Mouse (Mus musculus) neural tube, embryonic 12.5 days (tissue): Measurements from ENCODE around the gene Nrxn3. TPM values are rescaled to one million over a fixed set of nuclear protein-coding genes. Genes with fewer than 3 reads are reported as not detected.

Experiments
- ATAC-seq: fragments of 200-750 bp; cut with Nextera tagmentation; 2 replicates; pipeline ENCODE4 v1.8.0; 2017; ENCODE audit warnings: low read depth, mild to moderate bottlenecking, moderate TSS enrichment, moderate library complexity; ENCODE audit not compliant: low FRiP score
- H3K27ac ChIP-seq: fragments of 300-500 bp; sonication (generic); 2 replicates; pipeline ENCODE4 v1.5.1; 2016
- H3K27me3 ChIP-seq: fragments of 300-500 bp; sonication (generic); replicated peaks from 2 replicates; pipeline ENCODE4 v1.6.1; 2016; ENCODE audit warnings: mild to moderate bottlenecking
- H3K36me3 ChIP-seq: fragments of 300-500 bp; sonication (generic); 2 replicates; pipeline ENCODE4 v1.6.1; 2016; ENCODE audit warnings: mild to moderate bottlenecking
- H3K4me1 ChIP-seq: fragments of 300-500 bp; sonication (generic); 2 replicates; pipeline ENCODE4 v1.6.1; 2016
- H3K4me2 ChIP-seq: fragments of 300-500 bp; sonication (generic); replicated peaks from 2 replicates; pipeline ENCODE4 v1.6.1; 2016; ENCODE audit warnings: mild to moderate bottlenecking
- H3K4me3 ChIP-seq: fragments of 300-500 bp; sonication (generic); 2 replicates; pipeline ENCODE4 v1.5.1; 2016
- H3K9ac ChIP-seq: fragments of 300-500 bp; sonication (generic); 2 replicates; pipeline ENCODE4 v1.6.1; 2016; ENCODE audit warnings: mild to moderate bottlenecking
- H3K9me3 ChIP-seq: fragments of 300-500 bp; sonication (generic); 2 replicates; pipeline ENCODE4 v1.6.1; 2016; ENCODE audit warnings: mild to moderate bottlenecking
- WGBS: fragments of 180-500 bp; shearing (Covaris S2); methylation state at CpG from one replicate; pipeline ENCODE4 v1.1.7; 2016; 5-methylcytosine and 5-hydroxymethylcytosine counted together
- polyA plus RNA-seq: library from polyadenylated mRNA; unstranded; fragments of >200 nt; fragmentation: Nextera tagmentation; extraction: Ambion mirVana; gene quantifications from 2 replicates; pipeline ENCODE4 v1.2.1, GENCODE M21; 2016

The Nrxn3 gene
- polyA plus RNA-seq, 1 experiment from 2014 or later: 57.5 TPM

GRCm38 (mm10) chr12:88818622-88819334, 96.1 kb downstream of the Nrxn3 start:
- 67% methylated on average over 4 of the region's 4 CpGs for WGBS
- peaks cover 5% of the 10 kb centered on the region for H3K4me1 ChIP-seq
- ATAC-seq: 0 out of 2 replicates have a peak, but pooled peaks have one; percentile 44
- H3K27ac ChIP-seq: no peak overlapping the region
- H3K4me3 ChIP-seq: no peak overlapping the region
- H3K27me3 ChIP-seq: no peaks in the 10 kb centered on the region
- no peaks in the 10 kb centered on the region for H3K36me3 ChIP-seq
- H3K4me2 ChIP-seq: no peak overlapping the region
- H3K9ac ChIP-seq: no peak overlapping the region
- no peaks in the 10 kb centered on the region for H3K9me3 ChIP-seq

DNA sequence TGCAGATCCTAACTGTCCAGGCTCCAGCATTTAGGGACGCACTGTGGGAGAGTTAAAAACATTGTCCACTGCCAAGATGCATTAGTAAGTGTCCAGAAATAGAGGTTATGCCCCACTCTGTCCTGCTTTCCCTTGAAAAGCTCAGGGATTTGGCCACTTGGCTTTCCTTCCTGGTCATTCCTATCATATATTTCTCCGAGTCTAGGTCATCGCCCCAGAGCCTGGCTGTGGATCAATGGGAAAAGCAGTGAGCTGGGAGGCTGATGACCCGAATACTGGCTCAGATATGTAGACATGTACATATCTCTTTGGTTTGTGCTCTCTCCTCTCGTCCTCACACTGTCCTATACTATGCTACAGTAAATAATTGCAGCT, 96.6 kb downstream of the Nrxn3 start:
- Histone ChIP-seq H3K4me2 (no peak overlapping the region), H3K9ac (no peak overlapping the region), H3K27ac (no peak overlapping the region), H3K9me3 (no peaks in the 10 kb centered on the region), H3K4me3 (no peak overlapping the region), H3K36me3 (no peaks in the 10 kb centered on the region), H3K4me1 (peaks cover 5% of the 10 kb centered on the region), H3K27me3 (no peaks in the 10 kb centered on the region)
- no peak for ATAC-seq
- WGBS: 78% methylated on average over 5 of the region's 5 CpGs

GRCm38 (mm10) chr12:88820131-88820530, 97.5 kb downstream of the Nrxn3 start:
- no peaks in the 10 kb centered on the region for H3K27me3 ChIP-seq
- H3K4me3 ChIP-seq: no peak overlapping the region
- no peak for ATAC-seq
- no peaks in the 10 kb centered on the region for H3K9me3 ChIP-seq
- no peak overlapping the region for H3K4me2 ChIP-seq
- no peaks in the 10 kb centered on the region for H3K36me3 ChIP-seq
- 20% methylated on average over 3 of the region's 3 CpGs for WGBS
- no peak overlapping the region for H3K27ac ChIP-seq
- H3K9ac ChIP-seq: no peak overlapping the region
- H3K4me1 ChIP-seq: peaks cover 5% of the 10 kb centered on the region

DNA sequence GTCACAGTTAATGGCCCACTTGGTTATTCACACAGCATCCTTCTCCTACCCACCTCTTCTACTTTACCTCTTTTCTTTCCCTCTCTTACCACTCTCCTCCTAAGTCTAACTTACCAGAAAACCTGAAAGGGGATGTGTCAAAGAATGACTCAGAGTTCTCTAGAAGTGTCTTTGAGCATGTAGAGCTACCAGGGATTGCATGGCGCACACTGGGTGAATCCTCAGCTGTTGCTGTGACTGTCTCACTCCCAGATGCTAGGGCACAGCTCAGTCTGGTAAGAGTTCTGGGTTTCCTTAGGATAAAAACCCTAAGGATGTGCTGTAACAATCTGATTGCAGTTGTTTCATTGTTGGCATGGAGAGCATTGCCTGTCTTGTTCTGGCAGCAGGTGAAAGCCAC, 108.2 kb downstream of the Nrxn3 start:
- Histone ChIP-seq H3K9me3 (no peaks in the 10 kb centered on the region), H3K4me3 (no peak overlapping the region), H3K4me2 (no peak overlapping the region), H3K9ac (no peak overlapping the region), H3K27ac (no peak overlapping the region), H3K27me3 (no peaks in the 10 kb centered on the region), H3K36me3 (no peaks in the 10 kb centered on the region), H3K4me1 (peaks cover 4% of the 10 kb centered on the region)
- 92% methylated on average over 1 of the region's 1 CpGs for WGBS
- no peak for ATAC-seq

DNA sequence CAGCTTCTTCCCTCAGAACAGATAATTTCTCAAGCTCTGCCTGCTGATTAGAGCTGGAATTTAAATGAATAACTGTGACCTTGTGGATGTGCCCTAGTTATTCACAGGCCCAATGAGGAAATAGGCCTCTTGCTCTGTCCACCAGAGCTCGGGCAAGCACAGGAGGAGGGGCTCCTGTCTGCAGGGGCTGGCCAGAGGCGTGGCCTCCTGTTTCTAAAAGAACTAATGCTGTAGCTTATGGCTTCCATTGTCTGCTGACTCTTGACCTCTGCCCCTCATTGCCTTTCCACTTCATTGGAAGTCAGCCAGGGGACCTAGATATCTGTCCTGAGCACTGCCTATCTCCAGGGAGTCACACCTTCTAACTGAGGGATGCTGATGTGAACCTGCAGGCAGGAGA, 113.1 kb downstream of the Nrxn3 start:
- ATAC-seq: no peak
- peaks cover 6% of the 10 kb centered on the region for H3K4me1 ChIP-seq
- H3K27ac ChIP-seq: no peak overlapping the region
- no peaks in the 10 kb centered on the region for H3K27me3 ChIP-seq
- H3K4me2 ChIP-seq: no peak overlapping the region
- no peak overlapping the region for H3K9ac ChIP-seq
- no peaks in the 10 kb centered on the region for H3K36me3 ChIP-seq
- H3K9me3 ChIP-seq: no peaks in the 10 kb centered on the region
- WGBS: 15% methylated on average over 2 of the region's 2 CpGs
- H3K4me3 ChIP-seq: no peak overlapping the region

- 94% methylated on average over 7 of the region's 7 CpGs for WGBS
- H3K4me2 ChIP-seq: no peak overlapping the region
Observed at GRCm38 (mm10) chr12:88839724-88840123, 117.0 kb downstream of the Nrxn3 start.

DNA sequence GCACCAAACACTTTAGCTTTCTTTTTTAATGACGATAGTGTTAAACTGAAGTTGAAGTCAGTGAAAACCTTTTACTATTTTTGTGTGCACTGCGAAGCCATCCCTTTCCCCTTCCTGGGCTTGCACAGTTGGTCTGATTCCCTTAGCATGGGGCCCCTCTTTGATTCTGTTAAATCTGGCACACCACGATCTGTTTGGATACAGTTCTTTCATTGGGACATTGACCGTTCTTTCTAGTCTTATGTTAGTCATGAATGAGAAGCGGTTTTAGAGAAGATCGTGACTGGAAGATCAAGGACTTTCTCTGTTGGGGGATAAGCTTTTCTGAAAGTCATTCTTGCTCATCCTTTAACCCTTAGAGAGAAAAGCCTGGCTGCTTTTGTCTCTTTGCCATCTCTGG, 118.7 kb downstream of the Nrxn3 start:
- H3K9ac ChIP-seq: no peak overlapping the region
- no peak overlapping the region for H3K27ac ChIP-seq
- no peaks in the 10 kb centered on the region for H3K36me3 ChIP-seq
- H3K4me3 ChIP-seq: no peak overlapping the region
- no peaks in the 10 kb centered on the region for H3K27me3 ChIP-seq
- no peaks in the 10 kb centered on the region for H3K4me1 ChIP-seq
- 85% methylated on average over 6 of the region's 6 CpGs for WGBS
- H3K4me2 ChIP-seq: no peak overlapping the region
- no peaks in the 10 kb centered on the region for H3K9me3 ChIP-seq
- ATAC-seq: no peak

More at GRCm38 (mm10) chr12:88839724-88840123, 117.0 kb downstream of the Nrxn3 start:
- Histone ChIP-seq H3K9ac (no peak overlapping the region), H3K27ac (no peak overlapping the region), H3K4me3 (no peak overlapping the region), H3K27me3 (no peaks in the 10 kb centered on the region), H3K36me3 (no peaks in the 10 kb centered on the region), H3K4me1 (peaks cover 6% of the 10 kb centered on the region), H3K9me3 (no peaks in the 10 kb centered on the region)
- ATAC-seq: no peak

DNA sequence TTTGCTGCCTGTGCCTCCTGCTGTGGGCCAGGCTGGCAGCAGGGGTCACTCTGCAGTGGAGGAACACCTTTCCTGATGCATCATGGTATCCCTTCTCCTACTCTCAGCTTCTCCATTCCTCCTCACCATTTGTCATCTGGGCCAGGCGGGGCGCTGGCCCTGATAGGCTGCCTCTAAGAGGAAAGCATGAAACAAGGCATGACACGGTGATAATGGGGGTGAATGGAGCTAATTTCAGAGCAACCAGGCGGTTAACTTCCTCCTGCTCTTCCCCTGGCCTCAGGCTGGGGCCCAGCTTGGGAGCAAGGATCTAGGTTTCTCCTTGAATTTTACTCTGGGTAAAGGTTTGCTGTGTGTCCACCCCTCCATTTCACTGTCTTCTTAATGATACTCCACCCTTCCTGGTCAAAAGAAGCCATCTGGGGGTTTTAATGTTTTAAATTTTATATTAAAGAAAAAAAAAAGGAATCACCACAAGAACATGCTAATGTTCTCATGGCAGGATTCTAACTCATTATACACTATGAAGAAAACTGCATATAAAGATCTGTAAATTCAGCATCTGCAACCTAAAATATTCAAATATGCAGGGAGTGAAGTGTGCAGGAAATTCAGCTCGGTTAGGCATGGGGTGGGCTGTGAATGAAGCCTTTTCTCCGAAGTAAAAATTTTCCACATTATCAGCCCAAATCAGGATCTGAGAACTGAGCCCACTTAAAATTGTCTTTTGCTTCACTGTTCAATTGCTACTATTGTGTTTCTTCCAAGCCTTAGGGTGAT, 127.9 kb downstream of the Nrxn3 start:
- Histone ChIP-seq H3K9ac (no peak overlapping the region), H3K9me3 (no peaks in the 10 kb centered on the region), H3K4me2 (no peak overlapping the region), H3K36me3 (no peaks in the 10 kb centered on the region), H3K27me3 (no peaks in the 10 kb centered on the region), H3K4me1 (peaks cover 11% of the 10 kb centered on the region; the same call in 1 of the 2 replicates), H3K27ac (no peak overlapping the region), H3K4me3 (no peak overlapping the region)
- ATAC-seq: peak; percentile 76
- 27% methylated on average over 6 of the region's 6 CpGs for WGBS

DNA sequence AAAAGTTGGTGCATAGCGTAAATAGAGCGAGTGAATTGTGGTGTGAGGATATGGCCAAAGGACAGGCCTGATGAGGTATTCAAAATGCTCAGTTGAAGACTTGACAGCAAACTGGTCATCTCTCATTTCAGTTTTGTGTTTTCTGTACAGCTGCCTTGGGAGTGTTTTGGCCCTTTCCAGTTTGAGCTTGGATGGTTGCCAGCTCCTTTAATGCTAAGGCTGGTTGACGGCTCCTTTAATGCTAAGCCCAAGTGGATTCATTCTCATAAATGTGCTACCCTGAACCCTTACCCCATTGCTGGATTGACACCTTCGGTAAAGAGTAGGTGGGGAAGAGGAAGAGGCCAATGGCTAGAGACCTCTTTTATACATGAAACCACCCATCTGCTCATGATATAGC, 131.4 kb downstream of the Nrxn3 start:
- no peak overlapping the region for H3K27ac ChIP-seq
- H3K36me3 ChIP-seq: no peaks in the 10 kb centered on the region
- no peak overlapping the region for H3K4me3 ChIP-seq
- no peak overlapping the region for H3K4me2 ChIP-seq
- H3K9me3 ChIP-seq: no peaks in the 10 kb centered on the region
- H3K4me1 ChIP-seq: peaks cover 11% of the 10 kb centered on the region; the same call in 1 of the 2 replicates
- H3K9ac ChIP-seq: no peak overlapping the region
- WGBS: 73% methylated on average over 4 of the region's 4 CpGs
- no peak for ATAC-seq
- no peaks in the 10 kb centered on the region for H3K27me3 ChIP-seq

GRCm38 (mm10) chr12:88857701-88858100, 135.0 kb downstream of the Nrxn3 start:
- 77% methylated on average over 2 of the region's 2 CpGs for WGBS
- Histone ChIP-seq H3K4me1 (0 out of 2 replicates have a peak, but pooled peaks cover 5% of the 10 kb centered on the region), H3K9ac (no peak overlapping the region)

DNA sequence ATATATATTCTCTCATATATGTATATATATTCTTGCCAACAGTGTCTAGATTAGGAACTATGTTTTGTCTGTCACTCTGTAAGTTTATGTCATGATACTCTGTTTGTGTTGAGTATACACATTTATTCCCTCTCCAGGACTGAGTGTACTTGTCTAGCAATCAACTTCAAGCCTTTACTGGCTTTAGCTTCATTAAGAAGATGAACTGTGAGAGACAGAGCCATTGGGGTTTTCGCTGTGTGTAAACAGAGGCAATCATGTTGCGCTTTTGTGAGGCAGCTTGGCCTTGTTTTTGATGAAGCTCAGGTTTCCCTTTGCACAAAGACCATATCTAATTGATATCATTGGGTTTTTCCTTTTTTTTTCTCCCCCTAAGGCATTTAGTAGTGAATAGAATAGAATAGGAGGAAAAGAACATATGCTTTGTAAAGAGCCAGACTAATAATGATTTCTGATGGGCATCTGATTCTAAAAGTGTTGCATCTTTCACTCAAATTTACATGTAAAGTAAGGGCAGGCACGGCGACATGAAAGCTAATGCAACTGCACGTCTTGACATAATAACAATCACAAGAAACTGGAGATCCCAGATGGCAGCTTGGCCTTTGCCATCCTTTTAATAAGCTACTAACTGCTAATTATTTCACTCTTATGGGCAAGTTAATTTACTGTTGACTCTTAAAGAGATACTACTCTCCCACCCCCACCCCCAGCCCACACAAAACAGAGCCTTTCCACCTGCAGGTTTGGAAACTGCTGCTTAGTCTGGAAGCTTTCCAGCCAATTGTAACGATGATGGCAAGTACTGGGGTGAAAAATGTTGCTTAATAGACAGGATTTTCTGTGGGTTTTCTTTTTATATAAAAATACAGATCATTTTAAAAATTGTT, 137.0 kb downstream of the Nrxn3 start:
- Histone ChIP-seq H3K4me2 (no peak overlapping the region), H3K27ac (no peak overlapping the region), H3K9me3 (no peaks in the 10 kb centered on the region), H3K4me1 (0 out of 2 replicates have a peak, but pooled peaks cover 5% of the 10 kb centered on the region), H3K9ac (no peak overlapping the region), H3K36me3 (no peaks in the 10 kb centered on the region), H3K4me3 (no peak overlapping the region), H3K27me3 (no peaks in the 10 kb centered on the region)
- WGBS: 33% methylated on average over 6 of the region's 6 CpGs
- peak; percentile 82 for ATAC-seq

More at GRCm38 (mm10) chr12:88857701-88858100, 135.0 kb downstream of the Nrxn3 start:
- no peaks in the 10 kb centered on the region for H3K36me3 ChIP-seq
- no peaks in the 10 kb centered on the region for H3K27me3 ChIP-seq
- H3K4me2 ChIP-seq: no peak overlapping the region
- H3K4me3 ChIP-seq: no peak overlapping the region
- ATAC-seq: no peak
- no peak overlapping the region for H3K27ac ChIP-seq
- H3K9me3 ChIP-seq: no peaks in the 10 kb centered on the region

- Histone ChIP-seq H3K9me3 (no peaks in the 10 kb centered on the region), H3K27me3 (no peaks in the 10 kb centered on the region), H3K4me2 (no peak overlapping the region), H3K4me1 (0 out of 2 replicates have a peak, but pooled peaks cover 5% of the 10 kb centered on the region), H3K36me3 (no peaks in the 10 kb centered on the region), H3K9ac (no peak overlapping the region), H3K4me3 (no peak overlapping the region), H3K27ac (no peak overlapping the region)
- WGBS: 45% methylated on average over 4 of the region's 4 CpGs
- peak; percentile 34; the same call in 1 of the 2 replicates for ATAC-seq
Observed at GRCm38 (mm10) chr12:88860397-88860796, 137.7 kb downstream of the Nrxn3 start.
